Mouse (Mus musculus) cortical plate, adult 2 months (tissue): Measurements from ENCODE around the gene Enpp5.

ENCODE experiments used
- CTCF ChIP-seq: fragments of 200-500 bp; IDR thresholded peaks from 2 replicates; pipeline ENCODE4 v1.5.1; 2011; ENCODE audit warnings: mild to moderate bottlenecking, control low read depth, low read length; ENCODE audit not compliant: insufficient read depth; ENCODE audit errors: extremely low read depth
- POLR2A ChIP-seq: fragments of 200-500 bp; IDR thresholded peaks from 2 replicates; pipeline ENCODE4 v1.6.1; 2011; ENCODE audit warnings: mild to moderate bottlenecking, low read length, control low read depth; ENCODE audit not compliant: insufficient read depth; ENCODE audit errors: extremely low read depth

- TF ChIP-seq CTCF (no peak), POLR2A (no peak)
These were observed 9.7 kb upstream of the Enpp5 start for GRCm38 (mm10) chr17:44068876-44069275.
